Mouse (Mus musculus) erythroblast, embryonic 14.5 days (primary cell): ENCODE results near the gene BC005537. TPM values are rescaled to one million over a fixed set of nuclear protein-coding genes. Genes with fewer than 3 reads are reported as not detected.
"Not testable (repeated sequence)": the region's sequence is repeated elsewhere in the genome, so short reads cannot be mapped to it uniquely, and the experiment has no call there.

Experiments
- H3K27me3 ChIP-seq: 2 replicates; pipeline ENCODE4 v1.6.1; 2012; ENCODE audit warnings: inconsistent platforms; ENCODE audit not compliant: control insufficient read depth
- H3K36me3 ChIP-seq: 2 replicates; pipeline ENCODE4 v1.6.1; 2012; ENCODE audit warnings: mild to moderate bottlenecking, inconsistent platforms; ENCODE audit not compliant: control insufficient read depth
- H3K4me1 ChIP-seq: 2 replicates; pipeline ENCODE4 v1.6.1; 2012; ENCODE audit warnings: inconsistent platforms; ENCODE audit not compliant: control insufficient read depth
- H3K4me3 ChIP-seq: replicated peaks from 2 replicates; pipeline ENCODE3; 2012; ENCODE audit warnings: moderate library complexity, mild to moderate bottlenecking, inconsistent platforms
- H3K9me3 ChIP-seq: 2 replicates; pipeline ENCODE4 v1.6.1; 2012; ENCODE audit warnings: low read length, inconsistent platforms, mixed read lengths; ENCODE audit not compliant: control insufficient read depth
- GATA1 ChIP-seq: IDR thresholded peaks from 2 replicates; pipeline ENCODE4 v1.6.1; 2012; ENCODE audit warnings: low read length, inconsistent platforms, mixed read lengths
- TAL1 ChIP-seq: IDR thresholded peaks from 3 replicates; pipeline ENCODE4 v1.6.1; 2012; ENCODE audit warnings: low read length, inconsistent platforms, mixed read lengths
- polyA plus RNA-seq: library from polyadenylated mRNA; stranded (reverse); fragments of >175 nt; gene quantifications from 2 replicates; pipeline ENCODE4 v1.2.3, GENCODE M21; 2012

The BC005537 gene
- polyA plus RNA-seq, result 5.3 and 6.0 TPM in 2 replicates

DNA sequence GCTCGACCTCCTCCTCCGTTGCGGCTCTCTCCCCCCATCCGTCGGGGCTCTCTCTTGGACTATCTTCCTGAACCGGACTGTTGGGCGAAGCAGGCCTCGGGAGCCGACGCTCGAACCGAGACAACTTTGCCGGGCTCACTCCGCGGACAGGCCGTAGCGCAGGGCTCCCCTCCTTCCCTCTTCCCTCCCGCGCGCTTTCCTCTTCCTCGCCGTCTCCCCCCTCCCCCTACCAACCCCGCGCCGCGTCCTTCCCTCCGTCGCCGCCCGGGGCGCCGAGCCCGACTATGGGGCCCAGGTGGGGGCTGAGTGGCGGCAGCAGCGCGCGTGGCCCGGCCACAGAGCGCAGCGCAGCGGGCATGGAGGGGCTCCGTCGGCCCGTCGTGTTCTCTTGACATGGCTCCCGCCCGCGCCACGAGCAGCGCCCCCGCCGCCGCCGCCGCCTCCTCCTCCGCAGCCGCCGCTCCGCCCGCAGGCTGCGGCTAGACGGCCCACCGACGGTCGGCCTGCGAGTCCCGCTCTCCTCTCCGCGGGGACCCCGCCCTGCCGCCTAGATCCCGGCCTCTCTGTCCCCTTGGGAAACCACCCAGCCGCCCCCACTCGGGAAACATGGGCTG is at the start of gene BC005537:
Gene BC005537 (plus strand): TSS at position 350 of the 614 bp plus-strand sequence.
- Histone ChIP-seq H3K36me3 (peaks cover 37% of the 10 kb centered on the region), H3K27me3 (no peaks in the 10 kb centered on the region; the same call in 1 of the 2 replicates)

GRCm38 (mm10) chr13:24756756-24757155 is 44.7 kb upstream of the BC005537 start:
- H3K36me3 ChIP-seq, result peaks cover 89% of the 10 kb centered on the region
- no peaks in the 10 kb centered on the region for H3K9me3 ChIP-seq

More for the DNA sequence above, at the start of gene BC005537:
- Histone ChIP-seq H3K4me3 (peak within 1 kb of the TSS; percentile 79), H3K4me1 (peaks cover 28% of the 10 kb centered on the region), H3K9me3 (no peaks in the 10 kb centered on the region)
- TF ChIP-seq GATA1 (no peak), TAL1 (no peak)

DNA sequence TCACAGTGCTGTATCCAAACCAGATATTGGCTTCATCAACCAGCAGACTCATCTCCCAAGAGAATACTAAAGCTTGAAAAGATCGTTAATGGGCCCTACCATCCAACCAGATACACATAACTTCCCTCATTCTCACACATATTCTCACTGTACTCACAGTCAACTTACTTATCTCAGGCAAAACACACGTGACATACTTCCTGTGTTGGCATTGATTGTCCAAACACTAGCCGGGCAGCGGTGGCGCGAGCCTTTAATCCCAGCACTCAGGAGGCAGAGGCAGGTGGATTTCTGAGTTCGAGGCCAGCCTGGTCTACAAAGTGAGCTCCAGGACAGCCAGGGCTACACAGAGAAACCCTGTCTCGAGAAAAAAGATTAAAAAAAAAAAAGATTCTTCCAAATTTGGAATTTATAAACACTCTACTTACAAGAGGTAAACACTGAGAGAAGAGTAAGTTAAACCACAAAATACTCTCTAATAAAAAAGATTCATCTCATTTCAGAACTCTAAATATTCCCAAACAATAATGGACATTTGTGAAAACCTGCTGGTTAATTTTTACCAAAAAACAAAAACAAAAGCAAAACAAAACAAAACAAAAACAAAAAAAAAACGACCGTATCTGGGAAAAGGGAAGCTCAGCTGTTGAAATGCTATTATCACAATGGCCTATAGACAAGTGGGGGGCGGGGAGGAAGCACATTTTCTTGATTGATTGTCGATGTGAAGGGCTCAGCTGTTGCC is 43.5 kb upstream of the BC005537 start:
- no peaks in the 10 kb centered on the region for H3K9me3 ChIP-seq
- peaks cover 80% of the 10 kb centered on the region for H3K36me3 ChIP-seq
- H3K4me3 ChIP-seq, result peak overlapping the region; percentile 10
- no peak for TF ChIP-seq GATA1
- TF ChIP-seq TAL1, result no peak
- H3K27me3 ChIP-seq, result no peaks in the 10 kb centered on the region
- peaks cover 38% of the 10 kb centered on the region for H3K4me1 ChIP-seq

More at GRCm38 (mm10) chr13:24756756-24757155, 44.7 kb upstream of the BC005537 start:
- no peak overlapping the region for H3K4me3 ChIP-seq
- peaks cover 26% of the 10 kb centered on the region for H3K4me1 ChIP-seq
- TF ChIP-seq GATA1 (no peak), TAL1 (no peak)
- no peaks in the 10 kb centered on the region for H3K27me3 ChIP-seq

GRCm38 (mm10) chr13:24759451-24759850 is 42.0 kb upstream of the BC005537 start:
- H3K27me3 ChIP-seq, result no peaks in the 10 kb centered on the region
- H3K4me1 ChIP-seq, result peaks cover 46% of the 10 kb centered on the region
- peaks cover 65% of the 10 kb centered on the region for H3K36me3 ChIP-seq
- peak overlapping the region; percentile 89 for H3K4me3 ChIP-seq
- TF ChIP-seq TAL1, result no peak
- no peak for TF ChIP-seq GATA1
- H3K9me3 ChIP-seq, result no peaks in the 10 kb centered on the region

GRCm38 (mm10) chr13:24760351-24760870 is 41.0 kb upstream of the BC005537 start:
- Histone ChIP-seq H3K4me3 (peak overlapping the region; percentile 89), H3K27me3 (no peaks in the 10 kb centered on the region), H3K9me3 (no peaks in the 10 kb centered on the region), H3K36me3 (peaks cover 56% of the 10 kb centered on the region), H3K4me1 (peaks cover 46% of the 10 kb centered on the region)
- TF ChIP-seq TAL1 (no peak), GATA1 (no peak)

DNA sequence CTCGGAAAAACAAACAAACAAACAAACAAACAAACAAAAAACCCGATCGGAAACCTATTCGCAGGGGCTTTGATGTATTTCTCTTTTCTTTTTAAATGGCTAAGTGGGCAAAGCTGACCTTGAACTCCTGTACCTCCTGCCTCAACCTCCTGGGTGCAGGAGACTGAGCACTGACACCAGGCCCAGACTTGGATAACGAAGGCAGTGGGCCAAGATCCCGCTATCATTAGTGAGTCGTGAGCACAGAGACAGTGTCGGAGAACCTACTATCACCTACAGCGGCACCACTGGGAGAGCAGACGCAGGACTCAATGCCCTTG is 40.4 kb upstream of the BC005537 start:
- no peaks in the 10 kb centered on the region for H3K27me3 ChIP-seq
- peaks cover 46% of the 10 kb centered on the region for H3K4me1 ChIP-seq
- TF ChIP-seq GATA1 (no peak), TAL1 (no peak)
- peaks cover 49% of the 10 kb centered on the region for H3K36me3 ChIP-seq
- H3K9me3 ChIP-seq, result no peaks in the 10 kb centered on the region
- peak overlapping the region; percentile 89 for H3K4me3 ChIP-seq

DNA sequence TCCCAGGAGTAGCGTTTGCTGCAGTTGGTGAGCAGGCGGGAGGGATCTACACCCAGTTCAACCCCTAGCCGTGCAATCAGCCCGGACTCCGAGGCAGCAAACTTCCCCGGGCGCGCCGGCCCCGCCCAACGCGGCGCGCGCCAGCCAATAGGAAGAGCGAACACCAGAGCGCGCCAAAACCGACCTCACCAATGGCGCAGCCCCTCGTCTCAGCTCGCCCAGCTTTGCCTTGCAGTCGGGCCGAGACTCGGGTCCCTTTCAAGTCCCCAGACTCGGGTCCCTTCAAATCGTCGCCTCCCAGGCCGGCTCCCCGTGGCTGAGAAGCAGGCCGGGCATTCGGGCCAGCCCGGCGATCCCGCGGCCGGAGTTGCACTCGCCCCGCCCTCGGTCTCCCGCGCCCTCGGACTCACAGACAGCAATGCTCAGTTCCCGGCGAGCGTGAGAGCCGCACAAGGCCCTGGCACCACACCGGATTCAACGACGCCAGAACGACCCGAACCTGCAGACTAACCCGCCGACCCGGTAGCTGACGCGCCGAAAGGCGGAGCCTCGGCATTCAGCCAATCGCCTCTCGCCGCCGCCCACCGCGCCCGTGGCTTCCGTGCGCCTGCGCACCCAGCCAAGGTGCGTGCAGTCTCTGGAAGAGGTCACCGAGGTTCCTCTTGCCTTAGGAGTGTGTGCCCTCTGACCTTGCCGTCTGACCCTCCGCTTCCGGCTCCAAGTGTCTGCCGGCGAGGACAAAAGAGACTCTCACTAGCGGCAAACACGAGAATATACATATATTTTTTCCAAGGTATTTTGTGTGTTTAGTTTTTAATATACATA is 39.8 kb upstream of the BC005537 start, which contains the start of gene Gmnn:
Gene Gmnn (minus strand): TSS at position 521 of the 825 bp plus-strand sequence.
- peaks cover 44% of the 10 kb centered on the region for H3K36me3 ChIP-seq
- no peaks in the 10 kb centered on the region for H3K27me3 ChIP-seq
- no peak for TF ChIP-seq GATA1
- no peaks in the 10 kb centered on the region for H3K9me3 ChIP-seq
- H3K4me3 ChIP-seq, result peak within 1 kb of the TSS; percentile 89
- H3K4me1 ChIP-seq, result peaks cover 46% of the 10 kb centered on the region

DNA sequence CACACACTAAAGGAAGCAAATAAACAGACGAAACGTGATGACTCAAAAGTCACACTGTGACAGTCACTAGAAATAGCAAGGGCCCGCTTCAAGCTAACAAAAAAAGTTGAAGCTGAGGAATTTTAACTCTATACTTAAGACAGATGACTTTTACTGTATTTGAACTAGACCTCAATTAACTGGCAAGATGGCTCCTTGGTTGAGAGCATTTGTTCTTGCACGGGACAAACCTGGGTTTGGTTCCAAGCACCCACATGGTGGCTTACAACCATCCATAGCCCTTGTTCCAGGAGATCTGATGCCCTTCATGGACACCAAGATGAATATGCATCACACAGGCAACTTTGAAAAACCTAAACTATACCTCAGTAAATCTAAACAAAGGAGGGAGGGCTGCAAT is 39.2 kb upstream of the BC005537 start:
- Histone ChIP-seq H3K4me1 (peaks cover 46% of the 10 kb centered on the region), H3K4me3 (peak overlapping the region; percentile 89), H3K27me3 (no peaks in the 10 kb centered on the region), H3K9me3 (no peaks in the 10 kb centered on the region), H3K36me3 (peaks cover 37% of the 10 kb centered on the region)
- no peak for TF ChIP-seq GATA1
- TF ChIP-seq TAL1, result no peak

GRCm38 (mm10) chr13:24767809-24768208 is 33.6 kb upstream of the BC005537 start:
- H3K4me3 ChIP-seq, H3K4me1 ChIP-seq, H3K27me3 ChIP-seq, H3K9me3 ChIP-seq: not testable (repeated sequence)
- H3K36me3 ChIP-seq, result peaks cover 11% of the 10 kb centered on the region

DNA sequence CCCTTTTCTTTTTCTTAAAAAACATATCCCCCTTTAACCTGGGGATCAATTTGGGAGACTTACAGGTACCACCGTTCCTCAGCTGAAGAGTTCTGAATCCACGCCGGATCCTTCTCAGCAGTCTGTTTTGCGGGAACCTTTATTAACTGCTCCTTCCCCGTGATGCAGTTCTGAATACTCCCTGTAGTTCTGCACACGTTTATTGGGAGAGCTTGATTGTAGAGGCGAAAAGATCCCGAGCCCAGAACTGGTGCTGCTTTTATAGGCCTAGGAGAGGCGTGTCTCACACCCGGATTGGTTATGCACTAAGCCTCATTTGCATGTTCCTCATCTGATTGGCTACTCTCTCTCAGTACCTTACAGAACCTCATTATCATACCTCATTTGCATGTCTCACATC is 30.0 kb upstream of the BC005537 start:
- H3K9me3 ChIP-seq, H3K27me3 ChIP-seq, H3K36me3 ChIP-seq, H3K4me1 ChIP-seq, H3K4me3 ChIP-seq: not testable (repeated sequence)
